Mouse (Mus musculus): ENCODE data around the gene Hspa1a. TPM values are rescaled to one million over a fixed set of nuclear protein-coding genes. Genes with fewer than 3 reads are reported as not detected.
A peak's percentile ranks its signal among the peaks of the same experiment; 100 is the strongest.
"Not testable (repeated sequence)": the region's sequence is repeated elsewhere in the genome, so short reads cannot be mapped to it uniquely, and the experiment has no call there.

Gene Hspa1a
- polyA plus RNA-seq, 1 experiment, result 1.8 TPM

- peak; percentile 85 for TF ChIP-seq POLR2AphosphoS2 (IDR thresholded peaks at IDR 0.05; ENCODE audit: insufficient read length, low read depth)
- peak; percentile 72 for TF ChIP-seq POLR2A (IDR thresholded peaks at IDR 0.05; ENCODE audit: insufficient read length, low read depth)
- H3ac ChIP-seq (ENCODE audit: control insufficient read depth, insufficient read length), result peak within 1 kb of the TSS; percentile 30
- peak within 1 kb of the TSS; percentile 91 for H3K4me2 ChIP-seq (ENCODE audit: low read depth)
- H3K27me3 ChIP-seq (ENCODE audit: control insufficient read depth, insufficient read depth, insufficient read length); H3K79me2 ChIP-seq (ENCODE audit: control insufficient read depth, insufficient read depth); H3K36me3 ChIP-seq (ENCODE audit: control insufficient read depth, insufficient read depth): not testable (repeated sequence)
- peak within 1 kb of the TSS; percentile 40 for H3K4me3 ChIP-seq
Observed at GRCm38 (mm10) chr17:34959130-34959778, 12.7 kb downstream of the Hspa1a start, which contains the start of gene Hspa1b. Hspa1b (minus strand) TSS chr17:34959238.

- Histone ChIP-seq H3ac (ENCODE audit: control insufficient read depth, insufficient read length) (peak overlapping the region; percentile 19), H3K4me3 (peak overlapping the region; percentile 40)
- not testable (repeated sequence) for H3K79me2 ChIP-seq (ENCODE audit: control insufficient read depth, insufficient read depth); H3K36me3 ChIP-seq (ENCODE audit: control insufficient read depth, insufficient read depth); H3K27me3 ChIP-seq (ENCODE audit: control insufficient read depth, insufficient read depth, insufficient read length); H3K4me2 ChIP-seq (ENCODE audit: low read depth)
Observed at GRCm38 (mm10) chr17:34958734-34959129, 13.2 kb downstream of the Hspa1a start.

DNA sequence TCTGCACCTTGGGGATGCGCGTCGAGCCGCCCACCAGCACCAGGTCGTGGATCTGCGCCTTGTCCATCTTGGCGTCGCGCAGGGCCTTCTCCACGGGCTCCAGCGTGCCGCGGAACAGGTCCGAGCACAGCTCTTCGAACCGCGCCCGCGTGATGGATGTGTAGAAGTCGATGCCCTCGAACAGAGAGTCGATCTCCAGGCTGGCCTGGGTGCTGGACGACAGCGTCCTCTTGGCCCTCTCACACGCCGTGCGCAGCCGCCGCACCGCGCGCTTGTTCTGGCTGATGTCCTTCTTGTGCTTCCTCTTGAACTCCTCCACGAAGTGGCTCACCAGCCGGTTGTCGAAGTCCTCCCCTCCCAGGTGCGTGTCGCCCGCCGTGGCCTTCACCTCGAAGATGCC, 14.0 kb downstream of the Hspa1a start:
- H3K4me3 ChIP-seq; H3K4me2 ChIP-seq (ENCODE audit: low read depth); H3K36me3 ChIP-seq (ENCODE audit: control insufficient read depth, insufficient read depth); H3ac ChIP-seq (ENCODE audit: control insufficient read depth, insufficient read length); H3K27me3 ChIP-seq (ENCODE audit: control insufficient read depth, insufficient read depth, insufficient read length); H3K79me2 ChIP-seq (ENCODE audit: control insufficient read depth, insufficient read depth): not testable (repeated sequence)

- H3K79me2 ChIP-seq (ENCODE audit: control insufficient read depth, insufficient read depth); H3ac ChIP-seq (ENCODE audit: control insufficient read depth, insufficient read length); H3K4me3 ChIP-seq; H3K36me3 ChIP-seq (ENCODE audit: control insufficient read depth, insufficient read depth); H3K4me2 ChIP-seq (ENCODE audit: low read depth); H3K27me3 ChIP-seq (ENCODE audit: control insufficient read depth, insufficient read depth, insufficient read length): not testable (repeated sequence)
Observed at GRCm38 (mm10) chr17:34957291-34957690, 14.7 kb downstream of the Hspa1a start.

GRCm38 (mm10) chr17:34956340-34956739, 15.6 kb downstream of the Hspa1a start:
- no peak overlapping the region for H3ac ChIP-seq (ENCODE audit: control insufficient read depth, insufficient read length)
- H3K4me2 ChIP-seq (ENCODE audit: low read depth), result no peak overlapping the region
- no peaks in the 10 kb centered on the region for H3K27me3 ChIP-seq (ENCODE audit: control insufficient read depth, insufficient read depth, insufficient read length)
- H3K4me3 ChIP-seq, result no peak overlapping the region
- H3K36me3 ChIP-seq (ENCODE audit: control insufficient read depth, insufficient read depth), result no peaks in the 10 kb centered on the region
- TF ChIP-seq MAX (IDR thresholded peaks at IDR 0.05; ENCODE audit: low read depth) (no peak), POLR2A (IDR thresholded peaks at IDR 0.05; ENCODE audit: insufficient read length, low read depth) (no peak), SRF (IDR thresholded peaks at IDR 0.05; ENCODE audit: control insufficient read depth, insufficient read length, low read depth) (no peak), REST (IDR thresholded peaks at IDR 0.05; ENCODE audit: insufficient read depth, insufficient read length) (no peak), CEBPB (IDR thresholded peaks at IDR 0.05; ENCODE audit: insufficient read depth, poor library complexity, severe bottlenecking) (no peak), MYOD1 (IDR thresholded peaks at IDR 0.05; ENCODE audit: control insufficient read depth in 1 of 3, insufficient read length in 2 of 3, low read depth in 2 of 3) (no peak), E2F4 (IDR thresholded peaks at IDR 0.05; ENCODE audit: insufficient read depth) (no peak), POLR2AphosphoS2 (IDR thresholded peaks at IDR 0.05; ENCODE audit: insufficient read length, low read depth) (no peak), MYOG (IDR thresholded peaks at IDR 0.05; ENCODE audit: control insufficient read depth in 1 of 3, insufficient read depth in 1 of 3, insufficient read length in 2 of 3, low read depth in 2 of 3) (no peak), TCF12 (IDR thresholded peaks at IDR 0.05; ENCODE audit: insufficient read depth, poor library complexity, severe bottlenecking) (no peak), USF1 (IDR thresholded peaks at IDR 0.05; ENCODE audit: low read depth) (no peak), TCF3 (IDR thresholded peaks at IDR 0.05; ENCODE audit: insufficient read length, low read depth) (no peak)
- peaks cover 10% of the 10 kb centered on the region for H3K79me2 ChIP-seq (ENCODE audit: control insufficient read depth, insufficient read depth)

GRCm38 (mm10) chr17:34955884-34956283, 16.1 kb downstream of the Hspa1a start:
- peaks cover 2% of the 10 kb centered on the region for H3K36me3 ChIP-seq (ENCODE audit: control insufficient read depth, insufficient read depth)
- no peak overlapping the region for H3K4me3 ChIP-seq
- H3K4me2 ChIP-seq (ENCODE audit: low read depth), result no peak overlapping the region
- no peak overlapping the region for H3ac ChIP-seq (ENCODE audit: control insufficient read depth, insufficient read length)
- H3K79me2 ChIP-seq (ENCODE audit: control insufficient read depth, insufficient read depth), result peaks cover 14% of the 10 kb centered on the region
- no peak for TF ChIP-seq POLR2AphosphoS2 (IDR thresholded peaks at IDR 0.05; ENCODE audit: insufficient read length, low read depth)
- TF ChIP-seq SRF (IDR thresholded peaks at IDR 0.05; ENCODE audit: control insufficient read depth, insufficient read length, low read depth), result no peak
- TF ChIP-seq E2F4 (IDR thresholded peaks at IDR 0.05; ENCODE audit: insufficient read depth), result no peak
- TF ChIP-seq MYOG (IDR thresholded peaks at IDR 0.05; ENCODE audit: control insufficient read depth in 1 of 3, insufficient read depth in 1 of 3, insufficient read length in 2 of 3, low read depth in 2 of 3), result no peak
- no peak for TF ChIP-seq MAX (IDR thresholded peaks at IDR 0.05; ENCODE audit: low read depth)
- TF ChIP-seq CEBPB (IDR thresholded peaks at IDR 0.05; ENCODE audit: insufficient read depth, poor library complexity, severe bottlenecking), result no peak
- no peak for TF ChIP-seq MYOD1 (IDR thresholded peaks at IDR 0.05; ENCODE audit: control insufficient read depth in 1 of 3, insufficient read length in 2 of 3, low read depth in 2 of 3)
- TF ChIP-seq POLR2A (IDR thresholded peaks at IDR 0.05; ENCODE audit: insufficient read length, low read depth), result no peak
- no peak for TF ChIP-seq TCF12 (IDR thresholded peaks at IDR 0.05; ENCODE audit: insufficient read depth, poor library complexity, severe bottlenecking)
- no peak for TF ChIP-seq REST (IDR thresholded peaks at IDR 0.05; ENCODE audit: insufficient read depth, insufficient read length)
- no peak for TF ChIP-seq TCF3 (IDR thresholded peaks at IDR 0.05; ENCODE audit: insufficient read length, low read depth)
- TF ChIP-seq USF1 (IDR thresholded peaks at IDR 0.05; ENCODE audit: low read depth), result no peak
- H3K27me3 ChIP-seq (ENCODE audit: control insufficient read depth, insufficient read depth, insufficient read length), result no peaks in the 10 kb centered on the region
